Mouse (Mus musculus) liver, embryonic 12.5 days (tissue): Measurements from ENCODE around the gene H2-DMa. TPM values are rescaled to one million over a fixed set of nuclear protein-coding genes. Genes with fewer than 3 reads are reported as not detected.

Experiments
- ATAC-seq: fragments of 200-750 bp; cut with Nextera tagmentation; 2 replicates; pipeline ENCODE4 v1.8.0; 2017; ENCODE audit warnings: moderate number of reproducible peaks, mild to moderate bottlenecking, moderate library complexity
- H3K27ac ChIP-seq: fragments of 300-500 bp; sonication (generic); 2 replicates; pipeline ENCODE4 v1.5.1; 2016; ENCODE audit warnings: mild to moderate bottlenecking
- H3K27me3 ChIP-seq: fragments of 300-500 bp; sonication (generic); replicated peaks from 2 replicates; pipeline ENCODE4 v1.6.1; 2016; ENCODE audit warnings: mild to moderate bottlenecking, moderate library complexity
- H3K36me3 ChIP-seq: fragments of 300-500 bp; sonication (generic); 2 replicates; pipeline ENCODE4 v1.6.1; 2016; ENCODE audit warnings: mild to moderate bottlenecking, moderate library complexity
- H3K4me1 ChIP-seq: fragments of 300-500 bp; sonication (generic); 2 replicates; pipeline ENCODE4 v1.6.1; 2016
- H3K4me2 ChIP-seq: fragments of 300-500 bp; sonication (generic); 2 replicates; pipeline ENCODE4 v1.6.1; 2016; ENCODE audit warnings: mild to moderate bottlenecking, moderate library complexity
- H3K4me3 ChIP-seq: fragments of 300-500 bp; sonication (generic); 2 replicates; pipeline ENCODE4 v1.5.1; 2016; ENCODE audit warnings: mild to moderate bottlenecking, moderate library complexity
- H3K9ac ChIP-seq: fragments of 300-500 bp; sonication (generic); 2 replicates; pipeline ENCODE4 v1.6.1; 2016; ENCODE audit warnings: mild to moderate bottlenecking, moderate library complexity
- H3K9me3 ChIP-seq: fragments of 300-500 bp; sonication (generic); replicated peaks from 2 replicates; pipeline ENCODE4 v1.6.1; 2016; ENCODE audit warnings: mild to moderate bottlenecking, moderate library complexity
- WGBS: fragments of 180-500 bp; shearing (Covaris S2); methylation state at CpG from one replicate; pipeline ENCODE4 v1.1.7; 2016; ENCODE audit not compliant: insufficient replicate concordance; 5-methylcytosine and 5-hydroxymethylcytosine counted together
- polyA plus RNA-seq: library from polyadenylated mRNA; unstranded; fragments of >200 nt; fragmentation: Nextera tagmentation; extraction: Ambion mirVana; gene quantifications from 2 replicates; pipeline ENCODE4 v1.2.1, GENCODE M21; 2016

Gene H2-DMa
- polyA plus RNA-seq, 1 experiment from 2014 or later, result 4.3 TPM

DNA sequence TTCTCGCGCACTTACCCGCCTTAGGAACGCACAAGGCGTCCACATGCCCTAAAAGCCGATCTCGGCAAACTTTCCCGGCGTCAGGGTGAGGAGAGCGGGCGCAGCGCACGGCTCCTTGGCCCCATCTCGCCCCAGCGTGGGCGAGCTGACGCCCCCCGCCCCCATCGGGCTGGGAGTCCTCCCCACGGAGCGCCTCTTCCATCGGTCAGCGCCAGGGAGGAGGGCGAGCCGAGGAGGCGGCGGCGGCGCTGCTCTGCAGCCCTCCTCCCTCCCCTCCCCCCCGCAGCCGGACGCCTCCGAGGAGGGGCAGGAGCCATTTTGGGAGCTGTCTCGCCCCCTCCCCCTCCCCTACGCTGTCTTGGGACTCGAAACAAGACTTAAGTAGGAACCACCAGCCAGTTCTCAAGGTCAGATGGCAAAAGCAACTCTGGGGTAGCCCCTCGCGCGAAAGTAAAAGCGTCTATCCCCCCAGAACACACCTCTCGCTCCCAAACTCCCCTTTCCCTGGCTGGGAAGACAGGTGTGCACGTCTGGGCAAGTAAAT, 911 bp downstream of the H2-DMa start:
- H3K4me3 ChIP-seq, result peak overlapping the region; percentile 100
- no peaks in the 10 kb centered on the region for H3K9me3 ChIP-seq
- H3K27me3 ChIP-seq, result no peaks in the 10 kb centered on the region
- ATAC-seq, result no peak
- H3K4me1 ChIP-seq, result peaks cover 66% of the 10 kb centered on the region
- H3K9ac ChIP-seq, result peak overlapping the region; percentile 95
- peak overlapping the region; percentile 99 for H3K27ac ChIP-seq
- WGBS, result under 1% methylated on average over 32 of the region's 42 CpGs
- H3K36me3 ChIP-seq, result peaks cover 38% of the 10 kb centered on the region
- peak overlapping the region; percentile 95 for H3K4me2 ChIP-seq

DNA sequence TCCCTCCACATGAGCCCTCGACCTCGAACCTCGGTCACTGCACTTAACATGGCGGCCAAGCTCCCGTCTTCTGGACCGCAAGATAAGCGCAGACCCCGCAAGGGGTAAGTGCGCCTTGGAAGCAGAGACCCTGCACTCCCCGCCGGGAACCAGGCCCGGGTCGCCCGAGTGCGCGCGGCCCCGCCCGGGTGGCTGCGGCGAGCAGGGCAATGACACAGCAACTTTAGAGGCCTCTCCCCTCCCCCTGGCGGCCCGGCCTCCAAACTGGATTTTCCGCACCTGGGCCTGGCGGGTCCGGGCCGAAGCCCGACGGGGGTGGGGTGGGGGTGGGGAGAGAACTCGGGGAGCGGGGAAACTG, 1.5 kb downstream of the H2-DMa start:
- Histone ChIP-seq H3K9ac (peak overlapping the region; percentile 95), H3K27ac (peak overlapping the region; percentile 99), H3K9me3 (no peaks in the 10 kb centered on the region), H3K4me3 (peak overlapping the region; percentile 100), H3K36me3 (peaks cover 33% of the 10 kb centered on the region), H3K4me1 (peaks cover 64% of the 10 kb centered on the region), H3K27me3 (no peaks in the 10 kb centered on the region), H3K4me2 (peak overlapping the region; percentile 95)
- ATAC-seq, result peak; percentile 33
- 2% methylated on average over 31 of the region's 31 CpGs for WGBS

DNA sequence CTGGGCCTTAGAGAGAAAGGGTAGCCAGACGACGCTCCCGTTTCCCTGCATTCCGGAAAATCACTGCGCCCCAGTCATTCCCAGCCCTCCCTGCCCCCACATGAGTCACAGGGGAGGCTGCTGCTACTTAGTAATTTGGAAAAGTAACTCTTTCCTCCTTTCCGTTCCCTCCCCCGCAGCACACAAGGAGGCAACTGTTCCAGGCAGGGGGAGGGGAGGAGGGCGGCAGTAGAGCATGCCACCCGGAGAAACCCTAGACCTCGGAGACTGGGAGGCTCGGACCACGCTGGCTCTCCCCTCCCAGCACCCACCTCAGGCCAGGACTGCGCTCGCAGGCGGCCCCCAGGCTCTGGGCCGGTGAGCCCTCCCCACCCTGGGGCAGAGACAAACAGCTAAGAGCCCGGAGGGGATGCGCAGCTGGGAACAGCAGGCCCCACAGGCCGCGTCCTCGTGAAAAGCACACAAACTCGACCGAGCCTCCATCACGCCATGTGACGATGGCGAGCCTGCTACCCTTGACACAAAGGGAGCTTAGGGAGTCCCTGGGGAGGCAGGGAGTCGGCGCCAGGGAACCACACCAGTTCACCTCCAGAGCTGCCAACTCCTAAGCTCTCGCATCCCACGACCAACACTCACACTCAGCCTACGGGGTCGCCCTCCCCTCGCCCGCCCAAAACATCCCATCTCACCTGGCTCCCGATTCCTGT, 2.0 kb downstream of the H2-DMa start:
- Histone ChIP-seq H3K27ac (peak overlapping the region; percentile 99), H3K4me1 (peaks cover 64% of the 10 kb centered on the region), H3K4me3 (peak overlapping the region; percentile 100), H3K9me3 (no peaks in the 10 kb centered on the region), H3K27me3 (no peaks in the 10 kb centered on the region), H3K4me2 (peak overlapping the region; percentile 95), H3K9ac (peak overlapping the region; percentile 95), H3K36me3 (peaks cover 28% of the 10 kb centered on the region)
- ATAC-seq, result 0 out of 2 replicates have a peak, but pooled peaks have one; percentile 4
- WGBS, result under 1% methylated on average over 34 of the region's 35 CpGs

DNA sequence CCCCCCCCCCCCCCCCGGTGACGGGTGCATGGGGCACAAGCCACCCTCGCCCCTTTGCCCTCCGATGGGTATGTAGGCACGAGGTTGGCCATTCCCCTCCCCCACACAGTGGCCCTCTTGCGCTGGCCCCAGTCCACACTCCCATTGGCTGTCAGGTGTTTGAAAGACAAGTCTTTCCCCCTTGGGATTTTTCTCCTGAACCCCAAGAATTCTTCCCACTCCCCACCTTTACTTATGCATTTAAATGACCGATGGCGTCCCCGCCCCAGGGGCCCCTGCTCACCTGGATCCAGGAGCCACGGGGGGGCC, 2.5 kb downstream of the H2-DMa start:
- peaks cover 64% of the 10 kb centered on the region for H3K4me1 ChIP-seq
- ATAC-seq, result no peak

DNA sequence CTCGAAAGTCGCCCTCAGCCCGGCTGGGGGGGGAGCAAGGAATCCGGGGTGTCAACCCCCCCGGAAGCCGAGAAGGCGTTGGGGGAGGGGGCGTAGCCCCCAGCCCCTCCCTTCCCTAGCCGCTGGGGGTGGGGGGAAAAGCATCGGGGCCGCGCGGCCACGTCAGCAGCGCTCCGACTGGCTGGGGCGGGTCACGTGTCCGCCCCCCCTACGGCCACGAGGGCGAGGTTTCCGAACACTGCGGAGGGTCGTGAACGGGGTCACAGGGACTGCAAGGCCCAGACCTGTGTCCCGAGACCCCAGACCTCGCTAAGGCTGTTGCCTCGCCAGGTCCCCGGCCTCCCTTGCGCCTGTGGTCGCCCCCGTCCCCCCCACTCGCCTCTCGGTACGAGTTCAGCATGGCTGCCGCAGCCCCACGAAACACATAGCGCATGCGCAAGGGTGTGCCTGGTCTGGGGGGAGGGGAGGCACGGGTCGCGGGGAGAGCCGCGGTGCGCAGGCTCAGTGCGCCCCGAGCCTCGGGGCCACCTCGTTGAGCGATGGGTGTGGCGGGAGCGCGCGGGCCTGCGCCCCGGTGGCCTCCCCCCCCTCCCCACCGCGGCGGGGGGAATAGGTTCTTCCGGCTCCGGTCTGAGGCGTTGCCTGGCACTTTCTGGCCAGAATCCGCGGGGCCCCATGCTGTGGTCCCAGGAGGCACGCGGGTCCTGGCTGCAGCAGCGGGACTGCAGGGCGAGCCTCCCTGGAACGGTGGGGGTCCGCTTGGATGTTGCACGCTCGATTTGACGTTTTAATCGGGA, 3.0 kb downstream of the H2-DMa start, which contains the start of gene Brd2:
Brd2 (minus strand) TSS at position 447 of the 797 bp plus-strand sequence.
- H3K27ac ChIP-seq, result peak within 1 kb of the TSS; percentile 99
- peak within 1 kb of the TSS; percentile 95 for H3K9ac ChIP-seq
- peaks cover 64% of the 10 kb centered on the region for H3K4me1 ChIP-seq
- H3K9me3 ChIP-seq, result no peaks in the 10 kb centered on the region
- H3K4me2 ChIP-seq, result peak within 1 kb of the TSS; percentile 95
- WGBS, result under 1% methylated on average over 74 of the region's 75 CpGs
- H3K4me3 ChIP-seq, result peak within 1 kb of the TSS; percentile 100
- no peaks in the 10 kb centered on the region for H3K27me3 ChIP-seq
- peak; percentile 68 for ATAC-seq
- H3K36me3 ChIP-seq, result peaks cover 17% of the 10 kb centered on the region

More for the DNA sequence above, 2.5 kb downstream of the H2-DMa start:
- peak overlapping the region; percentile 95 for H3K9ac ChIP-seq
- H3K9me3 ChIP-seq, result no peaks in the 10 kb centered on the region
- H3K4me3 ChIP-seq, result peak overlapping the region; percentile 100
- peaks cover 23% of the 10 kb centered on the region for H3K36me3 ChIP-seq
- H3K4me2 ChIP-seq, result peak overlapping the region; percentile 95
- peak overlapping the region; percentile 99 for H3K27ac ChIP-seq
- no peaks in the 10 kb centered on the region for H3K27me3 ChIP-seq
- 3% methylated on average over 10 of the region's 10 CpGs for WGBS

DNA sequence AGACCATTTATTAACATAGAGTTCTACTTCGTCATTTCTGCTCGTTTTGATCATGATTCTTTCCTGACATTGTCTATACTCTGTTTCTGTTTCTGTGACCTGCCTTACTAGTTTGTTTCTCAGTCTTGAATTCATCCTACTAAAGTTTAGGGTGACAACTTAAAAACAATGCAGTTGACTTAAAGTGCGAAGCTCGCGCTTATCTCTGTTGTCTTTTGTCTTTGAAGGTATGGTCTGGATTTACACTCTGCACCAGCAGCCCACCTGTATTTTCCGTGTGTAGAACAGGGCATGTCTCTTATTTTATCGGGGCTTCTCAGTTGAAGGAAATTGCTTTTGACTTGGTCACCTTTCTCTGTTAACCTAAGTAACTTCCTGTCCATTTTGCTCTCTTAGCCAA, 3.8 kb downstream of the H2-DMa start:
- Histone ChIP-seq H3K36me3 (peaks cover 10% of the 10 kb centered on the region), H3K27ac (peak overlapping the region; percentile 99), H3K27me3 (peaks cover 2% of the 10 kb centered on the region; the same call in 1 of the 2 replicates), H3K4me2 (peak overlapping the region; percentile 95), H3K4me3 (peak overlapping the region; percentile 100), H3K9ac (peak overlapping the region; percentile 95), H3K4me1 (peaks cover 66% of the 10 kb centered on the region), H3K9me3 (no peaks in the 10 kb centered on the region)
- ATAC-seq, result no peak
- WGBS, result 4% methylated on average over 7 of the region's 7 CpGs

DNA sequence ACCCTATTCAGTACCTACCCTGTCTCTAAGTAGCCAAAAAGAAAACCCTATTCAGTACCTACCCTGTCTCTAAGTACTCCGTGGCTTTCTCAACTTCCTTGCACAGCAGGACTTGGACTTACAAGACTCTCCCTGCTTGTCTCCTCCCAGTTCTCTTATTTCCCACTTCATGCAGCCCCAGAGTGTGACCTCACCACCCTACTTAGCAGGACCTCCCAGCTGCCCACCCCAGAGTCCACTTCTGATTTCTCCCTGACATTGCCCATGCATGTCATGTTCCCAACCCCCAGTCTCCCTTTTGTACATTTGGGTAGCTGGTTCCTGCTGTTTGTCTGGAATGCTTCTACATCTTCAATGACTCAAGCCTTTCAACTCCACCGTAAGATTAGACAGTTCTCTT, 4.2 kb downstream of the H2-DMa start:
- 23% methylated on average over 2 of the region's 2 CpGs for WGBS
- Histone ChIP-seq H3K4me1 (peaks cover 70% of the 10 kb centered on the region), H3K27me3 (peaks cover 6% of the 10 kb centered on the region), H3K9ac (peak overlapping the region; percentile 95), H3K4me2 (peak overlapping the region; percentile 95), H3K4me3 (peak overlapping the region; percentile 100), H3K27ac (peak overlapping the region; percentile 99), H3K9me3 (no peaks in the 10 kb centered on the region), H3K36me3 (peaks cover 6% of the 10 kb centered on the region)
- ATAC-seq, result no peak

DNA sequence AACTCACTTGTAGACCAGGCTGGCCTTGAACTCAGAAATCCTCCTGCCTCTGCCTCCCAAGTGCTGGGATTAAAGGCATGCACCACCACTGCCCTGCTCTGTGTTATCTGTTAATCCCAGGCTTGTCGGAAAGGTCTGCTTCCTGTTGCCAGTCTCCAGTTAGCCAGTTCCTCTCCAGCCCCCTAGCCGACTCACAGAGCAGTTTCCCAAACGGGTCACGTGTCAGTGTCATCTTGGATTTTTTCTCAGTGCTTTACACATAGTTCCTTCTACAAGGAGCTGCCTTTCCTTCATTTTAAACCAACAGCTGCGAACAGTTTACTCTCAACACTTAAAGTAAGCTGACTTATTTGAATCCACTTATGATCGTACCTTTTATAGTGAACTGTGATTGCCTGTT, 5.3 kb downstream of the H2-DMa start:
- no peaks in the 10 kb centered on the region for H3K9me3 ChIP-seq
- H3K9ac ChIP-seq, result no peak overlapping the region
- H3K36me3 ChIP-seq, result no peaks in the 10 kb centered on the region
- peaks cover 18% of the 10 kb centered on the region for H3K27me3 ChIP-seq
- peak overlapping the region; percentile 30; the same call in 1 of the 2 replicates for H3K27ac ChIP-seq
- ATAC-seq, result no peak
- H3K4me2 ChIP-seq, result peak overlapping the region; percentile 31
- H3K4me3 ChIP-seq, result no peak overlapping the region
- H3K4me1 ChIP-seq, result peaks cover 81% of the 10 kb centered on the region
- WGBS, result 34% methylated on average over 6 of the region's 6 CpGs

DNA sequence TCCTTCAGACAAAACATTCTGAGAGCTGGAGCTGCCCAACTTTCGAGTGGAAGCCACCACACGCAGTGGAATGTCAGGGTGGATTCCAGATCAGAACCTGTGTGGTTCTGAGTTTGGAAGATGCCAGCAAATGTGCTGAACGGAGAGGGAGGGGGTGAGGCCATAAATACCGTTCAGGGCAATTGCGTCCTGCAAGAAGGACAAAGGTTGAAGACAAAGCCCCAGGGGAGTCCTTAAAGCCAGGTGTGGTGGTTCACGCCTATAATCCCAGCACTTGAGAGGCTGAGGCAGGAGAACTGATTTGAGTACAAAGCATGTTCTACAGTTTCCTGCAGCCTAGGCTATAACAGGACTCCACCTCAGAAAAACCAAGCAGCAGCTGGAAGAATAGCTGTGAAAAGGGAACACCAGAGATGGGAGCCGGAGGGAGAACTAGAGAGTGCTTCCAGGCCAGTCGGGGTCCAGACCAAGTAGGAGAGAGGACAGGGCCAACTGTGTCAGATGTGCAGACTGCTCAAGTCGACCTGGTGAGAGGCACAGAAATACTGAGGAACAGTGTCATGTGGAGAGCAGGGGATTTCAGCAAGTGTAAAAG, 7.6 kb downstream of the H2-DMa start:
- H3K9ac ChIP-seq, result 0 out of 2 replicates have a peak overlapping the region, but pooled peaks have one; percentile 25
- 65% methylated on average over 9 of the region's 9 CpGs for WGBS
- H3K4me2 ChIP-seq, result no peak overlapping the region
- H3K4me1 ChIP-seq, result peaks cover 68% of the 10 kb centered on the region
- H3K36me3 ChIP-seq, result no peaks in the 10 kb centered on the region
- peak overlapping the region; percentile 24; the same call in 1 of the 2 replicates for H3K27ac ChIP-seq
- ATAC-seq, result no peak
- no peaks in the 10 kb centered on the region for H3K9me3 ChIP-seq
- H3K27me3 ChIP-seq, result peaks cover 40% of the 10 kb centered on the region
- H3K4me3 ChIP-seq, result no peak overlapping the region

DNA sequence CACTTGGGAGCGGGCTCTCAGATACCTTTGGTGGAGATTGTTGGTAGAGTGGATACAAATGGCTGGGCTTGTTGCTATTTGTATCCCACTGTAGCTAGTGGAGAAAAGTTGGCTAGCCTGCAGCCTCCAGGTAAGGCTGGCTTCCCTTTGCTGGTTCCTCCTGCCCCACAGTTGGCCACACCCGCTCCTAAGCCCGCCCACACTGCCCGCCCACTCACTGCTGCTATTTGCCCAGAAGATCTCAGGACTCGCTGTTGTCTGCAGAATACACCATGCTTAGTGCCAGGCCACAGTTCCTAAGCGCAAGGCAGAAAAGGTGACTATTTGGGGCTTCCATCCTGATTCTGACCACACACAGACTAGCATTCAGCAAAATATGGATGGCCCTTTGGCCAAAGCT, 8.1 kb downstream of the H2-DMa start:
- peak; percentile 50; the same call in 1 of the 2 replicates for ATAC-seq
- Histone ChIP-seq H3K36me3 (no peaks in the 10 kb centered on the region), H3K4me1 (peaks cover 67% of the 10 kb centered on the region), H3K27me3 (peaks cover 40% of the 10 kb centered on the region), H3K4me3 (no peak overlapping the region), H3K4me2 (peak overlapping the region; percentile 13; the same call in 1 of the 2 replicates), H3K9me3 (no peaks in the 10 kb centered on the region), H3K9ac (peak overlapping the region; percentile 25; the same call in 1 of the 2 replicates), H3K27ac (no peak overlapping the region)
- WGBS, result 10% methylated on average over 6 of the region's 6 CpGs

DNA sequence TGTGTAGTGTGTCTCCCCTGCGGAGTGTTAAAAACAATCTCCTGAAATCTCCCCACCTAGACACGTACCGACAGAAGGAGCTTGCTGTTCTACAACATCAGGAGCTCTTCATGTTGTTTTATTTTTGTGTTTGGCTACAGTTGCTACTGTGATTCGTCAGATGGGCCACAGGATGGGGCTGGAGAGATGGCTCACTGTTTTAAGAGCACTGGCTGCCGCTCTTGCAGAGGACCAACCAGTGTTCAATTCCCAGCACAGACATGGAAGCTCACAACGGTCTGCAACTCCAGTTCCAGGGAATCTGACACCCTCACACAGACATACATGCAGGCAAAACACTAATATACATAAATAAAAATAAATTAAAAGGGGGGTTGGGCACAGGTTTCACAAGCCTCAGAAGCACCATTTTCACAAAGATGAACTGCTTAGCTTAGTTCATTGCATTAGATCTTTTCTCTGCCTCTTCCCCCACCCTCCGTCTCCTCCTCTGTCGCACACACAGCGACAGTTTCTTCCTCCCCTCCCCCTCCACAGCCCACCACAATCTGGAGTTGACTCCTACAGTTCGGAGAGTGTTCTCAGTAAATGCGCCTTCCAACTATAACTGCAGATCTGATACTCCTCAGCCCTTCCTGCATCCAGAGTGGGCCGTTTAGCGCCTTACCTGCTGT, 9.1 kb downstream of the H2-DMa start:
- no peak overlapping the region for H3K4me3 ChIP-seq
- H3K4me2 ChIP-seq, result peak overlapping the region; percentile 24
- WGBS, result 26% methylated on average over 13 of the region's 13 CpGs
- H3K36me3 ChIP-seq, result no peaks in the 10 kb centered on the region
- no peak overlapping the region for H3K27ac ChIP-seq
- no peak for ATAC-seq
- H3K4me1 ChIP-seq, result peaks cover 59% of the 10 kb centered on the region
- no peak overlapping the region for H3K9ac ChIP-seq
- H3K27me3 ChIP-seq, result peaks cover 40% of the 10 kb centered on the region
- H3K9me3 ChIP-seq, result no peaks in the 10 kb centered on the region
